Mouse (Mus musculus) monocyte, adult 2 months (primary cell): Measurements from ENCODE around the gene Bpifb9a.
A peak's percentile ranks its signal among the peaks of the same experiment; 100 is the strongest.
"Not testable (repeated sequence)": the region's sequence is repeated elsewhere in the genome, so short reads cannot be mapped to it uniquely, and the experiment has no call there.

Experiments
- DNase-seq, 2 experiments: peaks; one replicate each; pipeline ENCODE4 v3.0.0; 2022; ENCODE audit warnings: low spot score in 2 of 2, low read depth in 1 of 2

The Bpifb9a gene

DNA sequence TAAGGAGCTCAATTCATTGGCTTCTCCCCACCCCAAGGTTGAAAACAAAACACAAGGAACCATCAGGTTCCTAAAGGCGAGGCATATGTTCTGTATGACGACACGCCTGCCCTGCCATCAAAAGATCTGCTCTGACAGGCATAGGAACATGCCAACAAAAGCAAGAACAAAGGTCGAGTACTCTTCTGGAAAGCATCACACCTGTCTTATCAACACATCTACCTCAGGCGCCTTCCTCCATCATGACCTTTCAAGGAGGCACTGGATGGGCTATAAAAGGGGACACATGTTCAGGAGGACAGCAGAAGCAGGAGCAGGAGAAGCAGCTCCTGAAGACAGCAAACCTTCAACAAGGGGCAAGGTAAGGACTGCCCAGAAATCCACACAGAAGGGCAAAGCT, at the start of gene Bpifb9a:
Gene Bpifb9a, plus strand, starts transcription at position 301 of the 400 bp plus-strand sequence.
- DNase-seq, result not testable (repeated sequence)

DNA sequence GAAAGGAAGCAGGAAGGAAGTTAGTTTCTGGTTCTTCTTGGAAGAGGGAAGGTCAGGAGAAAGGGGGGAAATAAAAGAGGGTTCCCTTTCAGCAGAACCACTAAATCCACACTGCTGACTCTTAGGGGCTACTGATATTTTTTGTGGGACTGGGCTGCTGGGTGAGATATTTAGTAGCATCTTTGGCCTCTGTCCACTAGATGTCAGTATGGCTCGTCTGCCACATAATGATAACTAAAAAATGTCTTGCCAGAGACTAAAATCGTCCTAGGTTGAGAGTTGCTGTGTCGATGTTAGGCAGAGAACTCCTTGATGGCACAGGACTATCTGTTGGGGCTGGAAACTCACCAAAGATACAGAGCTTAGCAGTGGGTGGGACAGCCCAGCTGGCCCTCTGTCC, 48.5 kb upstream of the Bpifb9a start:
- DNase-seq, result no peak

DNA sequence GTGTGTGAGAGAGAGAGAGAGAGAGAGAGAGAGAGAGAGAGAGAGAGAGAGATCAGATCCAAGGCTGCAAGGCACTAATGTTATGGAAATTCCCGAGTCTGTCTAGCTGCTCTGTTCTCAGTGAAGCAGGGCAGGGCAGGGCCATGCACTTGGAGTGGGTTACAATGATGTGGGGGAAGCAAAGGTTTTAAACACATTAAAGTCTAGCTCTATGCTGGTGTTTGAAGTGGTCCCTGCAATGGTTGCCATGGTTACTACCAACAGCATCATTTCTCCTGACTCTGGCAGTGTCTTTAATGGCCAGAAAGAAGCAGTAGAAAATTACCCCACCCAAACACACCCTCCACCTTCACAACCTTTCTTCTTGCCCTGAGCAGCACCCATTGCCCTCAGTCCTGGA, 46.5 kb upstream of the Bpifb9a start:
- DNase-seq, result no peak

DNA sequence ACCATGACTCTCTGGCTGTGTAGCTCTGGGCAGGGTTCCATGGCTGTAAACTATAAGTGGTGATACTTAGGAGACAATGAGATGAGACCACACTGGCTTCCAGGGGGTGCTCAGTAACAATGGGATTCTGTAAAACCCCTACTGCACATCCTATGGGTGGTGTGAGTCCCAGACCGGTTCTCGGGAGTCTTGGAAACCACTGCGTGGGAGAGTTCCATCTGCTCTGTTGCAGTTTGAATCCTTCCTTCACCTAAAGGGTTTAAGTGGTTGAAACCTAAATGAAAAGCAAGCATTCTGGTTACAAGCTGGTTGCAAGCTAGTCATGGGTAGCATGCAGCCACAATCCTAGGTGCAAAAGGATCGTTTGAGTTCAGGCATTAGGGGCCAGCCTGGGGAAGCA, 45.8 kb upstream of the Bpifb9a start:
- DNase-seq, result no peak

DNA sequence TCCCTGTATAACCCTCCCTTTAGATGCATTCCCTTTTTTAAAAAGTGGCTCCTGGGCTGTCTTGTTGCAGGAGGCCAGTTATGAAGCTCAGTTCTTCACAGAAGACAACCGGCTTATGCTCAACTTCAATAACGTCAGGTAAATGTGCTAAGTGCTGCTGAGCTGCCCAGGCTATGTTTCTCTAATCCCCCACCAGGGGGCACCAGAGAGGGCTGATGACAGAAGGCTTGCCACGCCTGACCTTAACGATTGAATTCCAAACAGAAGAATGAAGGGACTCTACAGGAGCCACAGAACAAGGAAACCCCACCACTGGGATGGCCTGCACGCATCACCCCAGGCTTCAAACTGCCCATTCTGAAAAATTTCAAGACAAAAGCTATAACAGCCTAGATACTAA, 42.5 kb upstream of the Bpifb9a start:
- peak in 1 of 2 experiments; percentile 27 for DNase-seq

DNA sequence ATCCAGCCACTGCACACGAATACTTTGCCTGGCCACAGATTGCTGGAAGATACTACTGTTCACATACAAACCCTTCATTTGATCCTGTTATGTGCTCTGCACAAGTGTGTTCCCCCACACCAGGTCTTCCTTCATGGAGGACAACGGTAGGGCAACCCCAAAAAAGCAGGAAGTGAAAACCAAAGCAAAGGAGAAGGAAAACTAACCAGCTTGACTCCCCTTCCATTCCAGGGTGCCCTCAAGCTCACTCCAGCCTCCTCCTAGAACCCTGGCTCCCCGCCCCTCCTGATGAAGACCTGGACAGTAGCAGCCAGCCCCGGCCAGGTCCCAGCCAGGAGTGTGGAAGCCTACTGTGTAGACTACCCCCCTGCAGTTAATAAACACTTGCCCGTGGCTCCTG, 37.7 kb upstream of the Bpifb9a start:
- no peak for DNase-seq

DNA sequence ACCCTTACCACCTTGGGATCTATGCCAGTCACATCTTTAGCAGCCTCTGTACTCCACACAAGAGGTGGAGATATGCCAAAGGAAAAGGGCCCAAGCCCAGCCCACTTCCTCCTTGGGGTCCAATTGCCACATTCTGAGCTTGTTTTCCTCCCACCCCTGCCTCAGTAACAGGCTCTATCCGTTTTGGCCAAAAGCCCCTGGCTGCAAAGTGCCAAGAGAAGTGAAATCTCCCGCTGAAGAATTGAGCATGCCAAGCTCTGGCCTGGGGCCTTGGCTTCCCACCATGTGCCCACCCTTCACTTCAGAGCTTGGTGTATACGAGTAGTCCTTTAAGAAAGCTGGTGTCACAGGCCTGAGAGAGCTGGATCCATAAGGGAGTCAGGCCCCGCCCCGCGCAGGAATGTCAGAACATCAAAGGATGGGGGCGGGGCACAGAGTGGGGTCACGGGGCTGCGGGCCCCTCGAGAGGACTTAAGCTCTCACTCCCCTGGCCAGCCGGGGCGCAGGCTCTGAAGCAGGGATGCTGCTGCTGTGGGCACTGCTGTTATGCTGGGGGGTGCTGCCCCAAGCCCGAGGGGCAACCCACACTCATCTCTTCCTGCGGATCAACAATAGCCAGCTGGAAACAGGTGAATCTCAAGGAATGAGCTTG, 34.3 kb upstream of the Bpifb9a start, which contains the start of gene Bpifb5:
Gene Bpifb5, plus strand, starts transcription at position 478 of the 652 bp plus-strand sequence.
- no peak for DNase-seq

DNA sequence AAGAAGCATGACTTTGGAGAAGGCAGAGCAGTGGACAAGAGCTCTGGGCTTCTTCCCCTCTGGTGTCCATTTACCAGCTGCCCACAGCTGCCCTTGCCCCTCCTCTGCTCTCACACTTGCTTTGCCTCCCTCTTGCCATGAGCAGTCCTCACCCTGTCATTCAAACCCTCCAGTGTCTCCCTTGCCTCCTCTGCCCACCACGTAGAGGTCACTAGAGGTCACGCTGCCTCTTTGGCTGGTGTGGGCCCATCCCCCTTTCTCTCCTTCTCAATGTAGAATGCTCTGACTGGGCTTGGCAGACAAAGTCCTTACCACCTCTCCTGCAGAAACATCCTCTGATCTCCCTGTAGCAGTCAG, 33.8 kb upstream of the Bpifb9a start:
- DNase-seq, result no peak

DNA sequence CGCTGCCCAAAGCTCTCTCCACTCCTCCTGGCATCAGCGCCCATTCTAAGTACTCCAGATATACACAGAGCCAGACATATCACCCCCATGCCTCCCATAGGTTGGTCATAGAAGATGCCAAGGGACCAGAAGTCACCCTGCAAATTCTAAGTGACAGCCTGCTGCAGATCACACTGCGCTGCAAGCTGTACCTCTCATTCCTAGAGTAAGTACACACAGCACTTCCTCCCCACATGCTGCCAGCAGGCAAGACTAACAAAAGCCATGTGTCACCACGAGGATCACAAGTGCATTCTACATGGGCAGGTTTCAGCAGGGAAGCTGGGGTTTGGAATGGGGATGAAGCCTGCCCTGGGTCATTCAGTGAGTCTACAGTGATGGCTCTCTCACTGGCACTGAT, 30.7 kb upstream of the Bpifb9a start:
- no peak for DNase-seq

DNA sequence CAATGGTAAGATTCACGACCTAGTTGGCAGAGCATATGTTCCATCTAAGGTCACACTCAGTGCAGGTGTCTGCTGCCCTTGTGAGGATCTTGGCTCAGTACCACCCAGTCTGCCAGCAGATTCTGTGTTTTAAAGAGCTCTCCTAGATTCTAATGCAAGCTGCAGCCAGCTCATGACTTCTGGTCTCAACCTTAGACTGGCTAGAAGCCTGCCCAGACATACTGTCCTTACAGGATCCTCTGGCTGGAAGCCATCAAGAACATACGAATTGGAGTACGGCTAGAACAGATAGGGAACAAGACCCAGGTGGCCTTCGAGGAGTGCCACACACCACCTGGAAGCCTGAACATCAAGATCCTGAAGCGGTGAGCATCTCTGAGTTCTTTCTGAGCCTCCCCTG, 29.8 kb upstream of the Bpifb9a start:
- no peak for DNase-seq

DNA sequence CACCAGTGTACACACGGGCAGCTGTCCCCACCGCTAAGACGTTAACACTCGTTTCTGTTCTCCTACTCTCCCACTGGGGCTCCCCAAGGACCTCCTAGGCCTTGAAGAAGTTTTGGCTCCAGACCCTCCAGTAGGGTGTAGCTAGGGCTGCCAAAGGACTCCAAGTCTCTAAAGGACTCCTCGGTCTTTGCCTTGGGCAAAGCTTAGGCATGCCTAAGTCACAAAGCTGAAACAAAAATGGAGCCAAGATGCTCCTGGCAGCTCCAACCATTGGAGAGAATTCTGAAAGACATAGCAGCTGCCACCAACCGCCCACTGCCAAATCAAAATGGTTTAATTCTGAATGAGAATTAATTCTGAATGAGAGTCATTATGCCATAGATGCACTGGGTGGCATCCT, 24.2 kb upstream of the Bpifb9a start:
- DNase-seq, result no peak

DNA sequence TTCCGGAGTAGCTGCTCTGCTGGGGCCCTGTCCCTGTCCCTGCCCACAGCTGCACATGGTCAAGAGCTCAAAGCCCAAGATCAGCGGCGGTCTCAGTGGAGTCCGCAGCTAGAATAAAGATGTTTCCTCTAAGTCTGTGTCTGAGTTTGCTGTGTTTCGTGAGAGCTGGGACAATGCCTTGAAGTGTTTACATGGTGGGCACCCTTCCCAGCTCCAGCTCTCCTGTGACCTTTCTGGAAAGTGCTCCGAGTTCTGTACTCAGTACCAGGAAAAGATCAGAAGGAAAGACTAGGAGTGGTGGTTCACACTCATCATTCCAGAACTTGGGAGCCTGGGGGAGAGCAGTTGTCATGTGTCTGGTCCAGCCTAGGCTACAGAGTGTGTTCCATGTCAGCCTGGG, 16.9 kb upstream of the Bpifb9a start:
- DNase-seq, result no peak

DNA sequence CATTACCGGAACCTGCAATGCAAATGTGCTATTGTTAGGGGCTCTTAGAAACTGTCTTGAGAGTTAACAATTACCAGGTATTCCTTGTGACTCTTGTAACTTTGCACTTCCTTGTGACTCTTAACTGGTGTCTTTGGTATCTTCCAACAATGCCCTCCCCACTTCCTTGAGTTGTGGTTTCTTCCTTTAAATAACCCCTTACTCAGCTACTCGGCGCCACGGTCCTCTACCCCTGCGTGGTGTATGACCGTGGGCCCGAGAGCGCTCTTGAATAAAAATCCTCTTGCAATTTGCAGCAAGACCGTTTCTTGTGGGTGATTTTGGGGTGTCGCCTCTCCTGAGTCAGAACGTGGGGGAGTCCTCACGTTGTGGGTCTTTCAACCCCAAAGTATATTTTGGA, 14.9 kb upstream of the Bpifb9a start:
- not testable (repeated sequence) for DNase-seq

DNA sequence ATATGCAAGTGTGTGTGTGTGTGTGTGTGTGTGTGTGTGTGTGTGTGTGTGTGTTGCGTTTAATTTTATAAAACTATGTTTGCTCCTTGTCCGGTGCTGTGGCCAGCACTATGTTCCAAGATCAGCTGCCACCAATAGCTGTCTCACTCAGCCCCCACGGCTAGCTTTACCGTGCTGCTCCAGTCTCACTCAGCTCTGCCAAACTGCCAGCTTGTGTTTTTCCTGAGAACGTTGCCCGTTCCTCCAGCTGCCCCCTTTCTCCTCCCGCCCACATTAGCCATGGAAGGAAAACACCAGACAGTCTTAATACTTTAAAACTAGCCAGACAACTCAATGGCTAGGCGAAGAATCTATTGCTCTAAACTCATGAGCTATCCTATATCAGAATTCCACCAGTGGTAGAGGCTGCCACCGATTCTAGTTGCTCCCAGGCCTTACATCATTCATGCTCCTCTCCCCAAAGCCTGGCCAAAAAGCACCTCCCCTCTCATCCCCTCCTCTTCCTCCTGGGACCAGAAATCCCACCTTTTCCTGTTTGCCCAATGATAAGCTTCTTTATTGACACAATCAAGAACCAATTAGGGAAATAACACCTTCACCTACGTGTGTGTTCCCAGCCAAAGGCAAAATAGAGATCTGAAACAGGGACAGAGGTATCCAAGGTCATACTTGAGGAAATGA, 14.2 kb upstream of the Bpifb9a start:
- DNase-seq, result no peak

DNA sequence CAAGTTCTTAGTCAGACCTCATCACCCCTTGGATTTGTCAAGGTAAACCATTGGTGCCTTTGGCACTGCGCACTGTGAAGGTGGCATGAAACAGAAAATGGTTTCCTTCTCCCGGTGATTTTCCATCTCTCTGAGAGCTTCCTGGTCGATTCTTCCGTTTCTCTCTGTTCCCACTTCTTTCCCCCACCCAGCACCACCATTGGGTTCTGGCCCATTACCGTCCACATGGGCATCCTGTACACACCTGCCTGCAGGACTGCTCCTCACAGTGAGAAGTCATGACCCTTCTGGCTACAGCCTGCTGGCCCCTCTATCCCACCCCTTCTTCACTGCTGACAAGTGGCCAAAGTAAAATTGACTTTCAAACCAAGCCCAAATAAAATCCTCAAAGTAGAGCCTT, 12.3 kb upstream of the Bpifb9a start:
- no peak for DNase-seq

DNA sequence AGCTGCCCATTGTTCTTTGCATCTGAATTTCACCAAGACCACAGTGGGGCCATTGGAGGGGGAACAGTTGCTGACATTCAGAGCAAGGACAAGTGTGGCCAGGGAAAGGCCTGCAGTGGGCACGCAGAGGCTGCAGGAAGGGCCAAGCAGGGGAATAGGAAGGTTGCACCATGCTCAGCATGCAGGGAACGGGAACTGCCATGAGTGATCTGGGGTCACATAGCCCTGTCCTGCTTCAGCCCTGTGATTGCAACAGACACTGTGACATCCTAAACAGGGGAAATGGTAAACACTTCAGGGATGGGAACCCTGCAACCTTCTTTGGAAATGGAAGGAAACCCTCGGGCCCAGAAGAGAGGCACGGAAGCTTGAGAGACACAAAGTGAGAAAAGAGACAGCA, 2.4 kb upstream of the Bpifb9a start:
- DNase-seq, result not testable (repeated sequence)

DNA sequence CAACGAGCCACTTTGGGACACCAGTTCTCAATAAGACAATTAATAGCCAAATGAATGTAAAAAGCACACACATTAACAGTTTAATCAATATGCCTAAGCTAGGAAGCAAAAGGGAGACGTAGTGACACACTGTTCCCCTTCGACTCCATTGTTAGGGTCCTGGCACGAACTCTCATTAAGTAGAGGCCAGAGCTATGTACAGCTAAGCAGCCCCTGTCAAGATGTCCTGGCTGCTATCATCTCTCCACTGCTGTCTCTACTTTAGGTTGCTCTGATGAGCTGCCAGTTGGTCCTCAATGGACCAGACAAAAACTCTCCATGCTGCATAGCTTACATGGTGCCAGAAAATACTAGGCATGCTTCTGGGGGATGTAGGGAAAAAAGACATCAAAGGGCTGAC, 1.9 kb upstream of the Bpifb9a start:
- no peak for DNase-seq

DNA sequence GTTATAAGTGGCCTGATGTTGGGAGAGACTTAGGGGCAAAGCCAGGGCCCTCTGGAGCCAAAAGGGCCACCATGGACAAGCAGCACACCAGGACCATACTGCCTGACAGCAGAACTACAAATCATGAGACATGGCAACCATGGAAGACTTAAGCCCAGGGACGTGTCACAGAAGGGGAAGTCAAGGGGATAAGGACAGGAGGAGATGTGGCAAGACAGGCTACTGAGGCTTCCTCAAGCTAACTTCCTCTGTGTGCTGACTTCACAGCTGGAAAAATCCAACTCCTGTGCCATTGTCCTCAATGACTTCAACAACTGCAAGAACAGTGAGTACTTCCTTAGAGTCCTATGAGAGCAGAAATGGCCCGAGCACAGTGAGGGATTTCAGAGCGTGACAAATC, 6.7 kb downstream of the Bpifb9a start:
- not testable (repeated sequence) for DNase-seq

DNA sequence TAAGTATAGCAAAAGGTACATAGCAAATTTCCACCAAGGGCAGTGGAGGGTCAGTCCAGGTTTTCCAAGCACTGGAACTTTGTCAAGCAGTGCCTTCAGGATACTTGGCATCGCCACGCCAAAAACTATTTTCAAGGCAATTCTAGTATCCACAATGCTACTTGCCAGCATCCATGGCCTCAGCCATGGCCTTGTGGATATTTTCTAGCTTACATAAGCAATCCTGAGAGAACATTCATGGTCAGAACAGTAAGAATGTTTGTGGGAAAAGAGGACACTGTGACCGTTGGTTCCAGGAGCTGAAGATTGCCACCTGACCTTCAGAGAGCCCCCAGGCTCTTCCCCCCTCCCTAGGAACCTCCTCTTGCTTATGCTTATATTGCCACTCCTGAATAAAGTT, 34.2 kb downstream of the Bpifb9a start:
- DNase-seq, result not testable (repeated sequence)

DNA sequence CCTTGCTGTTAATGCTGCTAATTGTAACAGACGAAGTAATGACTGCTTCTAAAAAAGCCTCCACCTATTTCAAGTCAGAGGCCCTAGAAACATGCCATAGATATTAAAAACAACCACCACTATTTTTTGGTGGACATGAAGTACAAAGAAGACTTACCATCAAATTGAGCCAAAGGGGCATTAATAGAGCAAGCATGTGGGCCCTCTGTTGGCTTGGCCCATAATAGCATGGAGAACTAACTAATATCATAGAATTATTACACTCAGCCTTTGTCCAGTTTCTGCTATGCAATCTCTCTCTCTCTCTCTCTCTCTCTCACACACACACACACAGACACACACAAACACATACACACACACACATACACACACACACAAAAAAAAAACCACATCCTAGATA, 35.2 kb downstream of the Bpifb9a start:
- DNase-seq, result no peak

DNA sequence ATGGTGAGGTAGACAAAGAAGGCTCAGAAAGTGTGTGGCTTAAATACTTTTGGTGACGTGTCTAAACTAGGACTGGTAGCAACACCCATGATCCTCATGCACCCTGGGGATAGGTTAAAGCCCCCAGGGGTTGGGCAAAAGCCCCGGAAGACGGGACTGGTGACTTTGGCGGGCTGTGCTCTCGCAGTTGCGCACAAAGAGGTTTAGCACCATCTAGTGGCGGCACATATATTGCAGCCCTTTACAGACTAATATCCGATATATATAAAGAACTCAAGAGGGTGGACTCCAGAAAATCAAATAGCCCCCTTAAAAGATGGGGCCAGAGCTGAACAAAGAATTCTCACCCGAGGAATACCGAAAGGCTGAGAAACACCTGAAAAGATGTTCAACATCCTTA, 37.1 kb downstream of the Bpifb9a start:
- DNase-seq, result peak in 1 of 2 experiments; percentile 20

DNA sequence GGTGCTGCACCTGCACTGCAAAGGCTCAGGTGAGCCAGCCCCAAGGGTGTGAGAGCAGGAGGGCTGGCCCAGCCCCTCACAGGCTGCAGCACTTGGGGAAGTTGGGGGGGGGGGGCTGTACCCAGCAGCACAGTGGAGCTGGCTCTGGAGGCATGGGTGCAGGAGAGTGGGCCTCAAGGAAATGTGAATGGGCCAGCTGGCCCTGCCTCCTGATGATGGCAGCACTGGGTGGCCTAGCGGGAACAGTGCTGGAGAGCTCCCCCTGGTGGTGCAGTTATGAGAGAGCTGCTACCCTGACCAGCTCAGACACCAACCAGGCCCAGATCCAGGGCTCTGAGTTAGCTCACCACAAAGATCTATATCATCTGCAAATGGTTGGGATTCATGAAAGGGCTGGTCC, 42.8 kb downstream of the Bpifb9a start:
- DNase-seq, result peak; percentile 22 to 48

DNA sequence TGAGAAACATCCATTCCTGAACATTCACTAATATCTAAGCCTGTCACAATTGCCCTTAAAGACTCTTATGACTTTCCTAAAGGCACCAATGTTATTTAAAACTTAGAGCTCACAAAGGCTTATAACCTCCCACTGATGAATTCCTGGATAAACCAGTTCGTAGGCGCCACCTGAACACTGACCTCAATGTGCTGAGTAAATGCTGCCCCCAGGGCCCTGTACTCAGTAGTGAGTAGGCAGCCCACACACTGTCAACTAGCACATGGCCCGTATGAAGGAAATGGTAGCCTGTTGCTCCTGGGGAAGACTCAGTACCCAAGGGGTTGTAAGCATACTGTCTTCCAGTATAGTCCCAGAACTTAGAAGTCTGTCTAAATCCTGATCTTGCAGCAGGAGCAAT, 44.1 kb downstream of the Bpifb9a start:
- no peak for DNase-seq
